Mouse (Mus musculus) intestine, postnatal 0 days (tissue): Measurements from ENCODE around the gene Shd. TPM values are rescaled to one million over a fixed set of nuclear protein-coding genes. Genes with fewer than 3 reads are reported as not detected.

ENCODE experiments used
- ATAC-seq: fragments of 200-750 bp; cut with Nextera tagmentation; 2 replicates; pipeline ENCODE4 v1.8.0; 2017; ENCODE audit warnings: mild to moderate bottlenecking, moderate TSS enrichment, moderate library complexity
- H3K27ac ChIP-seq: fragments of 300-500 bp; sonication (generic); 2 replicates; pipeline ENCODE4 v1.5.1; 2014; ENCODE audit warnings: mild to moderate bottlenecking, low read depth, low read length, moderate library complexity
- H3K27me3 ChIP-seq: fragments of 300-500 bp; sonication (generic); replicated peaks from 2 replicates; pipeline ENCODE4 v1.6.1; 2014; ENCODE audit warnings: low read length, mixed read lengths; ENCODE audit not compliant: control insufficient read depth, insufficient read depth
- H3K36me3 ChIP-seq: fragments of 300-500 bp; sonication (generic); 2 replicates; pipeline ENCODE4 v1.6.1; 2014; ENCODE audit warnings: mild to moderate bottlenecking, moderate library complexity; ENCODE audit not compliant: control insufficient read depth, insufficient read depth
- H3K4me1 ChIP-seq: fragments of 300-500 bp; sonication (generic); replicated peaks from 2 replicates; pipeline ENCODE4 v1.6.1; 2014; ENCODE audit warnings: antibody characterized with exemption, low read length, mixed read lengths; ENCODE audit not compliant: control insufficient read depth, insufficient read depth
- H3K4me2 ChIP-seq: fragments of 300-500 bp; sonication (generic); replicated peaks from 2 replicates; pipeline ENCODE4 v1.6.1; 2014; ENCODE audit warnings: low read depth, mild to moderate bottlenecking, moderate library complexity
- H3K4me3 ChIP-seq: fragments of 300-500 bp; sonication (generic); 2 replicates; pipeline ENCODE4 v1.5.1; 2014; ENCODE audit warnings: low read depth, low read length
- H3K9ac ChIP-seq: fragments of 300-500 bp; sonication (generic); 2 replicates; pipeline ENCODE4 v1.6.1; 2014; ENCODE audit warnings: mild to moderate bottlenecking, low read depth, low read length
- H3K9me3 ChIP-seq: fragments of 300-500 bp; sonication (generic); 2 replicates; pipeline ENCODE4 v1.6.1; 2016; ENCODE audit warnings: mixed run types; ENCODE audit not compliant: control insufficient read depth
- CTCF ChIP-seq: sonication (generic); IDR thresholded peaks from 2 replicates; pipeline ENCODE4 v1.5.1; 2016; ENCODE audit warnings: low read depth, mild to moderate bottlenecking, control low read depth, antibody characterized with exemption, moderate library complexity
- WGBS: fragments of 180-500 bp; shearing (Covaris S2); extraction: QIAGEN DNeasy Blood & Tissue Kit; methylation state at CpG from one replicate; pipeline ENCODE4 v1.1.7; 2014; 5-methylcytosine and 5-hydroxymethylcytosine counted together
- polyA plus RNA-seq: library from polyadenylated mRNA; unstranded; fragments of >200 nt; fragmentation: Nextera tagmentation; extraction: Ambion mirVana; gene quantifications from 2 replicates; pipeline ENCODE4 v1.2.1, GENCODE M21; 2015

The Shd gene
- polyA plus RNA-seq, 1 experiment from 2014 or later: 2.9 TPM

GRCm38 (mm10) chr17:55976255-55976862, 6.1 kb downstream of the Shd start:
- H3K4me3 ChIP-seq: no peak overlapping the region
- no peak overlapping the region for H3K27ac ChIP-seq
- 13% methylated on average over 13 of the region's 13 CpGs for WGBS
- no peaks in the 10 kb centered on the region for H3K36me3 ChIP-seq
- TF ChIP-seq CTCF: peak; percentile 87
- peaks cover 2% of the 10 kb centered on the region; the same call in 1 of the 2 replicates for H3K27me3 ChIP-seq
- H3K4me2 ChIP-seq: peak overlapping the region; percentile 48
- no peaks in the 10 kb centered on the region for H3K9me3 ChIP-seq
- no peaks in the 10 kb centered on the region for H3K4me1 ChIP-seq
- ATAC-seq: peak; percentile 85
- H3K9ac ChIP-seq: no peak overlapping the region

- H3K4me2 ChIP-seq: no peak overlapping the region
- H3K9me3 ChIP-seq: no peaks in the 10 kb centered on the region
- no peaks in the 10 kb centered on the region for H3K36me3 ChIP-seq
- H3K9ac ChIP-seq: no peak overlapping the region
- no peak for ATAC-seq
- TF ChIP-seq CTCF: no peak
- no peak overlapping the region for H3K4me3 ChIP-seq
- no peaks in the 10 kb centered on the region for H3K4me1 ChIP-seq
- WGBS: 39% methylated on average over 3 of the region's 3 CpGs
- no peaks in the 10 kb centered on the region for H3K27me3 ChIP-seq
- H3K27ac ChIP-seq: no peak overlapping the region
Measured at GRCm38 (mm10) chr17:55977301-55977700, 7.0 kb downstream of the Shd start.

- no peak for ATAC-seq
Measured at GRCm38 (mm10) chr17:55986030-55986961, 16.0 kb downstream of the Shd start, which contains the start of gene Fsd1. Fsd1 (plus strand) TSS chr17:55986509.

GRCm38 (mm10) chr17:55990278-55990898, 20.1 kb downstream of the Shd start:
- Histone ChIP-seq H3K4me1 (peaks cover 3% of the 10 kb centered on the region; the same call in 1 of the 2 replicates), H3K9me3 (no peaks in the 10 kb centered on the region), H3K4me2 (no peak overlapping the region), H3K9ac (no peak overlapping the region), H3K27me3 (peaks cover 8% of the 10 kb centered on the region), H3K4me3 (no peak overlapping the region), H3K27ac (no peak overlapping the region), H3K36me3 (no peaks in the 10 kb centered on the region)
- no peak for TF ChIP-seq CTCF
- peak; percentile 75 for ATAC-seq
- WGBS: 48% methylated on average over 8 of the region's 8 CpGs

More at GRCm38 (mm10) chr17:55986030-55986961, 16.0 kb downstream of the Shd start, which contains the start of gene Fsd1:
- H3K4me2 ChIP-seq: peak within 1 kb of the TSS; percentile 49
- H3K4me1 ChIP-seq: peaks cover 3% of the 10 kb centered on the region; the same call in 1 of the 2 replicates
- H3K9me3 ChIP-seq: no peaks in the 10 kb centered on the region
- H3K9ac ChIP-seq: no peak within 1 kb of the TSS
- H3K36me3 ChIP-seq: no peaks in the 10 kb centered on the region
- peak within 1 kb of the TSS; percentile 21; the same call in 1 of the 2 replicates for H3K4me3 ChIP-seq
- 8% methylated on average over 32 of the region's 35 CpGs for WGBS
- no peak within 1 kb of the TSS for H3K27ac ChIP-seq
- TF ChIP-seq CTCF: no peak
- peaks cover 8% of the 10 kb centered on the region for H3K27me3 ChIP-seq

GRCm38 (mm10) chr17:55996007-55996406, 25.7 kb downstream of the Shd start:
- Histone ChIP-seq H3K27me3 (no peaks in the 10 kb centered on the region), H3K4me1 (no peaks in the 10 kb centered on the region), H3K27ac (0 out of 2 replicates have a peak overlapping the region, but pooled peaks have one; percentile 11), H3K9ac (no peak overlapping the region), H3K4me3 (no peak overlapping the region), H3K4me2 (no peak overlapping the region; the same call in 1 of the 2 replicates), H3K36me3 (peaks cover 17% of the 10 kb centered on the region; the same call in 1 of the 2 replicates), H3K9me3 (no peaks in the 10 kb centered on the region)
- WGBS: 59% methylated on average over 15 of the region's 15 CpGs
- TF ChIP-seq CTCF: no peak
- ATAC-seq: peak; percentile 64
